Mouse (Mus musculus) megakaryocyte-erythroid progenitor cell, adult 5-6 weeks (primary cell): ENCODE results near the gene Fam161b. TPM values are rescaled to one million over a fixed set of nuclear protein-coding genes. Genes with fewer than 3 reads are reported as not detected.

Experiments
- ATAC-seq: replicated peaks from 2 replicates; pipeline ENCODE4 v1.8.0; 2016; ENCODE audit warnings: mild to moderate bottlenecking, inconsistent platforms; ENCODE audit not compliant: severe bottlenecking, poor library complexity, low FRiP score, low TSS enrichment
- total RNA-seq, 2 experiments: library from RNA; stranded (forward) in 1 of 2; stranded (reverse) in 1 of 2; fragments of 200-1000, 215-1000 nt in 1 of 2; fragments of >200 nt in 1 of 2; fragmentation: Nextera tagmentation in 1 of 2; gene quantifications; 2 replicates each; pipeline ENCODE4 v1.2.3; 2014 to 2017

Fam161b gene
- total RNA-seq, 2 experiments from 2014 or later: 3.9 to 7.8 TPM

DNA sequence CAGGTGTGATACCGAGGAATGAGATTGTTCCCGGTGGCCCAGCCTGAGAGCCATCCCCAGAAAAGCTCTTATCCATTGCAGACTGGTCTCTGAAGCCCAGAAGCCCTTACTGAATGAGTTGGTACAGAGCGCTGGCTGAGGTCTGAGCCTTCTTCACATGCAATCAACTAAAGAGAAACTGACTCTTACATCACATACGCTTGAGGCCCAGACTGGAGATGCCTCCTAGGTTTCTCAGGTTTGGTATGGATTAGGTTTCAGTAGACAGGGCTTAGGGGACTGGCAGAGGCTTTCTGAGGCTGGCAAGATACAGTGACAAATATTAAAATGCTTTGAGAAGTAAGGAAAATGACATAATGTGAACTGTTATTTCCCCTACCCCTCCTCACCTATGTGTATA, 23.8 kb upstream of the Fam161b start:
- no peak for ATAC-seq

GRCm38 (mm10) chr12:84384644-84385081, 23.0 kb upstream of the Fam161b start:
- peak; percentile 37 for ATAC-seq

DNA sequence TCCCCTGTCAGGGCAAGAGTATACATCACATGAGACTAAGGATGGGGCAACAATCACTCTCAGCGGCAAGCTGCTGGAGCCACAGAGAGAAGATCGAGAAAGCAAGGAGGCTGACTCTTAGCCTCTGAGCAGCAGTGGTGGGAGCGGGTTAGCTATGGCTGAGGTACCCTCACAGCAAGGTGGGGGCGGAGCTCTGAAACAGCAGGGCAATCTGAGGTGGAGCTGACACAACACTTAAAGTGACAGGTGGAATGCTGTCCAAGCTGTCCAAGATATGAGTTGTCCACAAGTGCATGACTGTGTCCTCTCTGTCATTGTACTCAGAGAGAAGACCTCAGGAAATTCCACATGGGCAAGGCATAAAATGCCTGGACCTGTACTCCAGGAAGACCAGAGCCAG, 20.7 kb upstream of the Fam161b start:
- ATAC-seq: no peak

DNA sequence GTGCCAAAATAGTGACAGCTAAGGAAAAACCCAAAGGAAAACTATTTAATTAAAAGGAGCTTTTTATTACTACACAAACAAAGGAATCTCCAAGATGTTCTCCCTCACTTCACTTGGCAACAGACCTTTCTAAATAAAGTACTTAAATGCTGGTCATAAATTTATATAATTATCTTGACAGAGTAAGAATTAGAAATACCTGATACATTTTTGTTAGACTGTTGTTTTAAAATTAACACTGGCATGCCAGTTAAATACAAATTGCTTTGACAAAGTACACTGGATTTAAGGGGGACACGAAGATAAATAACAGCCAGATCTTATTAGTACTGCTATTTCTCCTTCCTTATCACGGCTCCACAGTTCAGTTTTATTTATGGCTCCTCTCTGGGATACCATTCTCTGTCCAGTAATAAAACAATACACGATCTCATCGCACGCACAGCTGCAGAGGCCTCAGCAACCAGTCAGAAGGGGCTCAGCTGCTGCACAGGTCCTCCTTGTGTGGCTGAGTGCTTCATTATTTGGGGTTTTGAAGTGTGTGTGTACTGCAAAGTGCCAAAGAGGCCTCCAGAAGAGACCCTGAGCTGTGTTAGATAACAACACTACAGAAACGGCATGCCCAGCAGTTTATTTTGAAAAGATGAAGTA, 12.3 kb upstream of the Fam161b start:
- ATAC-seq: no peak

DNA sequence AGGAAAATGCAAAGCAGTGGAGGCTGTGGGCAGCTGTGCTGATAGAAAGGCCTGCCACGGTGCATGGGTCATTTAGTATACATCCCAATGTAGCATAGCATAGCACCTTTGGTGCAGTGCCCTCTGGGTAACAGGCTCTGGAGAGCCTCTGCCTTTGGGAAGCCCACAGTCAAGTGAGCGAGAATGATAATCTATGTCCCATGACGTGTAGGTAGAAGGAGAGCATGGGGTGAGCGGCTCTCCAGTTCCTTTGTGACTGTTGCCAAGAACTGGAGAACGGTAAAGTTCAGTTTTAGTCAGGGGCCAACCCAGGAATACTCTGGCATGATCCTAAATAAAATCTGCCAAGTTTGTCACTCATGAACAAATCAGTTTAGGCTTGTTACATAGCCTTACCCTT, 10.0 kb upstream of the Fam161b start:
- no peak for ATAC-seq

- ATAC-seq: no peak
Observed at GRCm38 (mm10) chr12:84366971-84367370, 5.3 kb upstream of the Fam161b start.

DNA sequence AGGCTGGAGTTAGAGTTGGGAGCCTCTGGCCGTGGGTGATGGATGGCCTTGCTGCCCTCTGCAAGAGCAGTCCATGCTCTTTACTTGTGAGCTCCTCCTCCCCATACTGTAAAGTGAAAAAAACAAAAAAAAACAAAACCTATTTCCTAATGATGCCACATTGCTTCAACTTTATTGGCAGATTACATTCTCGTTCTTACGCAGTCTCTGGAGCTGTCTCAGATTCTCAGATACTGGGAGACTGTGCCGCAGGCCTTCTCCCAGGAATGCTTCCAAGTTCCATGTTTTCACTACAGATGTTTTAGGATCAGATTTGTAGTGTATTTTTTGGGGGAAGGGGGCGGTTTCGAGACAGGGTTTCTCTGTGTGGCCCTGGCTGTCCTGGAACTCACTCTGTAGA, 3.5 kb upstream of the Fam161b start:
- ATAC-seq: no peak

- no peak for ATAC-seq
Observed at GRCm38 (mm10) chr12:84364291-84364690, 2.7 kb upstream of the Fam161b start.

- ATAC-seq: no peak
Observed at GRCm38 (mm10) chr12:84362872-84363271, 1.2 kb upstream of the Fam161b start.

DNA sequence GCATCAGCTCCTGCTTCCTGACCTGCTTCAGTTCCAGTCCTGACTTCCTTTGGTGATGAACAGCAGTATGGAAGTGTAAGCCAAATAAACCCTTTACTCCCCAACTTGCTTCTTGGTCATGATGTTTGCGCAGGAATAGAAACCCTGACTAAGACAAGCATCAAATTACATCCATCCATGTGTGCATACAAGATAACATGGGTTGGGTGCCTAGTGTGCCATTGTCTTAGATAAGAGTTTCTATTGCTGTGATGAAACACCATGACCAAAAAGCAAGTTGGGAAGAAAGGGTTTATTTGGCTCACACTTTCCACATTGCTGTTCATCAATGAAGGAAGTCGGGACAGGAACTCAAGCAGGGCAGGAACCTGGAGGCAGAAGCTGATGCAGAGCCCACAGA, 2.9 kb downstream of the Fam161b start:
- peak; percentile 53; the same call in 1 of the 2 replicates for ATAC-seq

- peak; percentile 80; the same call in 1 of the 2 replicates for ATAC-seq
Observed at GRCm38 (mm10) chr12:84347192-84347591, 14.4 kb downstream of the Fam161b start.

- no peak for ATAC-seq
Observed at GRCm38 (mm10) chr12:84336963-84337625, 24.5 kb downstream of the Fam161b start.

- no peak for ATAC-seq
Observed at GRCm38 (mm10) chr12:84327111-84327512, 34.5 kb downstream of the Fam161b start.

GRCm38 (mm10) chr12:84316721-84317621, 44.7 kb downstream of the Fam161b start, which contains the start of gene Zfp410:
TSS of gene Zfp410 (plus strand) at chr12:84316852.
- peak; percentile 84 for ATAC-seq

- no peak for ATAC-seq
Observed at GRCm38 (mm10) chr12:84316006-84316405, 45.6 kb downstream of the Fam161b start.

- no peak for ATAC-seq
Observed at GRCm38 (mm10) chr12:84311306-84311705, 50.3 kb downstream of the Fam161b start.

DNA sequence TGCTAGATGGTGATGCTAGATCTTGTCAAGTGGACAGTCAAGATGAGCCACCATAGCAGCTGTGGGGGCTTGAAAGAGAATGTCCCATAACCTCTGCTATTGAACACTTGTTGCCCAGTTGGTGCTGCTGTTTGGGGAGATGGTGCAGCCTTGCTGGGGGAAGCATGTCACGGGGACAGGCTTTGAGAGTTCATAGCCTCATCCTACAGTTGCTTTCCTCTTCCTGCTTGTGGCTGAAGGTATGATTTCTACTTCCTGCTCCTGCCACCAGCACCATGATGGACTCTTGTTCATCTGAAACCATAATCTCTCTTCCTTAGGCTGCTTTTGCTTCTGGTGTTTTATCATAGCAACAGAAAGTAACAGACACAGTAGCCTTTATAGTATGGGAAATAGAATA, 57.1 kb downstream of the Fam161b start:
- no peak for ATAC-seq

- no peak for ATAC-seq
Observed at GRCm38 (mm10) chr12:84304101-84304500, 57.5 kb downstream of the Fam161b start.

DNA sequence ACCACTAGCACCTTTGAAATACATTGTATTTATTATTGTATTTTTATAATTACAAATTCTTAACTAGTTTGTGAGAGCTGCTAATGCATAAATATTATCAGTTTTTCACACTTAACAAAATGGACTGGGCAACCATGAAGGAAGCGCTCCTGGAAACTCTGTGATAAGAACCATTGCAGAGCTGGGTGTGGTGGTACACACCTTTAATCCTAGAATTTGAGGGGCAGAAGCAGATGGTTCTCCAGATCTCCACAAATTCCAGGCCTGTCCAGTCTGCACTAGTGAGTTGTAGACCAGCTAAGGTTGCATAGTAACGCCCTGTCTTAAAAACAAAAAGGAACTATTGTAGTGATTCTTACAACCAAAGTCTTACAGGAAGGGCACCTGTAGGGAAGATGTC, 62.4 kb downstream of the Fam161b start:
- ATAC-seq: peak; percentile 71

DNA sequence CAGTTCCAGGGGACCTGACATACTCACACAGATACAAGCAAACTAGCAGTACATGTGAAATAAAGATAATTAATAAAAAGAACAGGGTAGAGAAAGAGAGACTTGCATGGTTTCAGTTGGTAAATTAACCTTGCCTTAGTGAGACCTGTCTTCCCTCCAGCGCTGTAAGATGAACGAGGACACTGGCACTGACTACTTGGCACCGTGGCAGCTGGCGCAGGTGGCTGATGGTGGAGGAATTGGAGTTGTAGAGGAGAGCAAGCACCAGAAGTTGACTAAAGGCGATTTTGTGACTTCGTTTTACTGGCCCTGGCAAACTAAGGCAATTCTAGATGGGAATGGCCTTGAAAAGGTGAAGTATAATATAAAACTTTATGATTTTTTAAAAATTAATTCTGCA, 63.8 kb downstream of the Fam161b start:
- ATAC-seq: no peak
